Mouse (Mus musculus) CD4-positive, CD25-positive, alpha-beta regulatory T cell, adult 2 months (primary cell): ENCODE measurements around the gene Snta1.

ENCODE experiments used
- DNase-seq: peaks from one replicate; pipeline ENCODE4 v3.0.0-alpha.2; 2012; ENCODE audit warnings: low read depth, low spot score

The Snta1 gene

GRCm38 (mm10) chr2:154407643-154408445, at the start of gene Snta1:
Snta1 (minus strand) TSS chr2:154408099.
- peak; percentile 81 for DNase-seq

GRCm38 (mm10) chr2:154456621-154457020, 48.7 kb upstream of the Snta1 start:
- DNase-seq = no peak

GRCm38 (mm10) chr2:154455776-154456175, 47.9 kb upstream of the Snta1 start:
- peak; percentile 34 for DNase-seq

- DNase-seq = no peak
These were observed 46.7 kb upstream of the Snta1 start for GRCm38 (mm10) chr2:154454605-154455004.

GRCm38 (mm10) chr2:154454099-154454498, 46.2 kb upstream of the Snta1 start:
- no peak for DNase-seq

- DNase-seq = no peak
These were observed 45.1 kb upstream of the Snta1 start for GRCm38 (mm10) chr2:154452951-154453350.

GRCm38 (mm10) chr2:154448633-154449032, 40.7 kb upstream of the Snta1 start:
- no peak for DNase-seq

- no peak for DNase-seq
These were observed 39.9 kb upstream of the Snta1 start for GRCm38 (mm10) chr2:154447821-154448220.

- DNase-seq = no peak
These were observed 32.6 kb upstream of the Snta1 start for GRCm38 (mm10) chr2:154440453-154440852.

- DNase-seq = no peak
These were observed 29.3 kb upstream of the Snta1 start for GRCm38 (mm10) chr2:154437191-154437527.

- no peak for DNase-seq
These were observed 28.7 kb upstream of the Snta1 start, which contains the start of gene Cbfa2t2 for GRCm38 (mm10) chr2:154436458-154437190. Cbfa2t2 (plus strand) TSS chr2:154436481.

- peak; percentile 100 for DNase-seq
These were observed 28.2 kb upstream of the Snta1 start for GRCm38 (mm10) chr2:154436076-154436457.

GRCm38 (mm10) chr2:154434690-154435089, 26.8 kb upstream of the Snta1 start:
- DNase-seq = no peak

GRCm38 (mm10) chr2:154433391-154433790, 25.5 kb upstream of the Snta1 start:
- DNase-seq = no peak

- DNase-seq = no peak
These were observed 24.8 kb upstream of the Snta1 start for GRCm38 (mm10) chr2:154432696-154433095.

GRCm38 (mm10) chr2:154430566-154430965, 22.7 kb upstream of the Snta1 start:
- no peak for DNase-seq

- DNase-seq = no peak
These were observed 20.0 kb upstream of the Snta1 start for GRCm38 (mm10) chr2:154427853-154428360.

GRCm38 (mm10) chr2:154426905-154427852, 19.3 kb upstream of the Snta1 start:
- no peak for DNase-seq

GRCm38 (mm10) chr2:154426188-154426904, 18.4 kb upstream of the Snta1 start:
- no peak for DNase-seq

- no peak for DNase-seq
These were observed 17.6 kb upstream of the Snta1 start for GRCm38 (mm10) chr2:154425522-154425921.

GRCm38 (mm10) chr2:154423548-154423947, 15.6 kb upstream of the Snta1 start:
- no peak for DNase-seq
